ENCODE assay signal across 8 mouse cellular contexts in genomic region chr10:25219220-25219628, GRCm38 (mm10).
DNase-seq lines count a peak whose midpoint lies in the region; ATAC-seq and TF ChIP-seq lines count a peak whose summit lies in the region.

No protein-coding gene starts in this region.

- no peak overlapping the region for H3K4me2 ChIP-seq in heart, embryonic 12.5 days
- H3K4me2 ChIP-seq in hindbrain, embryonic 12.5 days (replicated peaks): peak overlapping the region; percentile 38
- peak overlapping the region; percentile 26; the same call in 1 of the 2 replicates for H3K4me2 ChIP-seq in midbrain, embryonic 11.5 days

- DNase-seq in heart, adult 2 months: peak; percentile 46 to 68
- peak; percentile 87 for DNase-seq in brain, embryonic 14.5 days (ENCODE audit: low read depth)
- DNase-seq in left cerebral cortex, adult 2 months (ENCODE audit: extremely low spot score in 1 of 2, low spot score in 2 of 2): peak; percentile 69 to 79
- peak; percentile 96 for DNase-seq in midbrain, embryonic 11.5 days (ENCODE audit: low spot score, missing footprints)
- peak; percentile 17 for DNase-seq in spleen, adult 12 weeks (ENCODE audit: low spot score)

- TF ChIP-seq EP300 in heart, adult 2 months (IDR thresholded peaks at IDR 0.05; ENCODE audit: insufficient read depth, low read depth, low read length): 0 out of 2 replicates have a peak, but pooled peaks have one; percentile 34

- intact Hi-C loops in heart, adult 2 months (cut with DNase I): loop anchor here (1.0 to 5.0 kb wide), 2 partner anchors 258 to 352 kb away; partner anchors contain the start of gene Med23
- intact Hi-C loops in left cerebral cortex, adult 2 months (cut with DNase I): loop anchor here (1.0 kb wide), 2 partner anchors 258 to 350 kb away; partner anchors contain the start of gene Med23

- peaks cover 3% of the 10 kb centered on the region for H3K4me1 ChIP-seq in heart, adult 2 months (ENCODE audit: control insufficient read depth, insufficient read depth, low read length)
- H3K4me1 ChIP-seq in heart, embryonic 12.5 days (replicated peaks): 0 out of 2 replicates have a peak, but pooled peaks cover under 1% of the 10 kb centered on the region
- H3K4me1 ChIP-seq in hindbrain, embryonic 12.5 days: no peaks in the 10 kb centered on the region
- no peaks in the 10 kb centered on the region for H3K4me1 ChIP-seq in midbrain, embryonic 11.5 days (ENCODE audit: control insufficient read depth, insufficient read depth, low read length)

- peak; percentile 94 for TF ChIP-seq CTCF in heart, adult 2 months (IDR thresholded peaks at IDR 0.05)
- TF ChIP-seq CTCF in brain, embryonic 14.5 days (IDR thresholded peaks at IDR 0.05; ENCODE audit: borderline replicate concordance, extremely low read depth, insufficient read depth, insufficient read length): peak; percentile 89
- TF ChIP-seq CTCF in left cerebral cortex, adult 2 months (IDR thresholded peaks at IDR 0.05): peak; percentile 84

- H3K36me3 ChIP-seq in heart, adult 2 months (ENCODE audit: control insufficient read depth, insufficient read depth, low read length): no peaks in the 10 kb centered on the region
- no peaks in the 10 kb centered on the region for H3K36me3 ChIP-seq in heart, embryonic 12.5 days
- no peaks in the 10 kb centered on the region for H3K36me3 ChIP-seq in hindbrain, embryonic 12.5 days
- H3K36me3 ChIP-seq in midbrain, embryonic 11.5 days (ENCODE audit: control insufficient read depth, insufficient read depth, low read length): no peaks in the 10 kb centered on the region

- no peaks in the 10 kb centered on the region for H3K9me3 ChIP-seq in heart, embryonic 12.5 days (replicated peaks)
- no peaks in the 10 kb centered on the region for H3K9me3 ChIP-seq in hindbrain, embryonic 12.5 days (replicated peaks)
- no peaks in the 10 kb centered on the region for H3K9me3 ChIP-seq in midbrain, embryonic 11.5 days (ENCODE audit: control insufficient read depth, low read length)

- ATAC-seq in heart, embryonic 12.5 days (ENCODE audit: insufficient number of reproducible peaks, low FRiP score): no peak
- peak; percentile 68 for ATAC-seq in erythroblast, adult 5-6 weeks (replicated peaks; ENCODE audit: low FRiP score, poor library complexity, severe bottlenecking)
- peak; percentile 77 for ATAC-seq in hindbrain, embryonic 12.5 days (ENCODE audit: low FRiP score)
- ATAC-seq in midbrain, embryonic 11.5 days (ENCODE audit: low FRiP score): peak; percentile 80; the same call in 1 of the 2 replicates

- H3K4me3 ChIP-seq in heart, adult 2 months: no peak overlapping the region
- no peak overlapping the region for H3K4me3 ChIP-seq in heart, embryonic 12.5 days
- no peak overlapping the region for H3K4me3 ChIP-seq in hindbrain, embryonic 12.5 days
- H3K4me3 ChIP-seq in left cerebral cortex, adult 2 months: no peak overlapping the region
- H3K4me3 ChIP-seq in midbrain, embryonic 11.5 days (ENCODE audit: low read depth, low read length): no peak overlapping the region

- no peak overlapping the region for H3K9ac ChIP-seq in heart, adult 2 months (ENCODE audit: low read depth, low read length)
- H3K9ac ChIP-seq in heart, embryonic 12.5 days: no peak overlapping the region
- no peak overlapping the region for H3K9ac ChIP-seq in hindbrain, embryonic 12.5 days
- peak overlapping the region; percentile 49; the same call in 1 of the 2 replicates for H3K9ac ChIP-seq in midbrain, embryonic 11.5 days (ENCODE audit: low read length)

- TF ChIP-seq POLR2A in heart, adult 2 months (IDR thresholded peaks at IDR 0.05; ENCODE audit: insufficient read depth, low read depth, low read length): no peak
- no peak for TF ChIP-seq POLR2A in brain, embryonic 14.5 days (IDR thresholded peaks at IDR 0.05; ENCODE audit: borderline replicate concordance, extremely low read depth, insufficient read depth, insufficient read length, poor library complexity, severe bottlenecking)

- 37% methylated on average over 7 of the region's 7 CpGs for WGBS in heart, adult 2 months
- WGBS in heart, embryonic 12.5 days: 30% methylated on average over 7 of the region's 7 CpGs
- 21% methylated on average over 7 of the region's 7 CpGs for WGBS in hindbrain, embryonic 12.5 days
- 18% methylated on average over 7 of the region's 7 CpGs for WGBS in midbrain, embryonic 11.5 days

- H3K27ac ChIP-seq in heart, adult 2 months: no peak overlapping the region
- no peak overlapping the region for H3K27ac ChIP-seq in heart, embryonic 12.5 days (ENCODE audit: poor library complexity, severe bottlenecking)
- no peak overlapping the region for H3K27ac ChIP-seq in hindbrain, embryonic 12.5 days
- no peak overlapping the region for H3K27ac ChIP-seq in left cerebral cortex, adult 2 months
- H3K27ac ChIP-seq in midbrain, embryonic 11.5 days (ENCODE audit: low read depth, low read length): no peak overlapping the region

- H3K27me3 ChIP-seq in heart, adult 2 months (ENCODE audit: control insufficient read depth, insufficient read depth, low read length): no peaks in the 10 kb centered on the region
- H3K27me3 ChIP-seq in heart, embryonic 12.5 days (replicated peaks): no peaks in the 10 kb centered on the region
- H3K27me3 ChIP-seq in hindbrain, embryonic 12.5 days: no peaks in the 10 kb centered on the region
- H3K27me3 ChIP-seq in midbrain, embryonic 11.5 days (ENCODE audit: control insufficient read depth, insufficient read depth, low read length): no peaks in the 10 kb centered on the region

- no peaks in the 10 kb centered on the region for H3K79me2 ChIP-seq in heart, adult 2 months (replicated peaks; ENCODE audit: control insufficient read depth, insufficient read depth, low read length)

Comparison
In these comparisons a context has a peak if more than half of its experiments do, and no peak if none do; other contexts are left out.
1. DNase-seq: peak in every context shown above with its lines; median percentile 96 in midbrain, embryonic 11.5 days; 87 in brain, embryonic 14.5 days; 74 in left cerebral cortex, adult 2 months; 57 in heart, adult 2 months; 17 in spleen, adult 12 weeks.